Mouse (Mus musculus): ENCODE data around the gene Arhgap21. TPM values are rescaled to one million over a fixed set of nuclear protein-coding genes. Genes with fewer than 3 reads are reported as not detected.

Arhgap21 gene
- polyA plus RNA-seq (2017; shearing (Covaris generic)): 2.4 TPM

DNA sequence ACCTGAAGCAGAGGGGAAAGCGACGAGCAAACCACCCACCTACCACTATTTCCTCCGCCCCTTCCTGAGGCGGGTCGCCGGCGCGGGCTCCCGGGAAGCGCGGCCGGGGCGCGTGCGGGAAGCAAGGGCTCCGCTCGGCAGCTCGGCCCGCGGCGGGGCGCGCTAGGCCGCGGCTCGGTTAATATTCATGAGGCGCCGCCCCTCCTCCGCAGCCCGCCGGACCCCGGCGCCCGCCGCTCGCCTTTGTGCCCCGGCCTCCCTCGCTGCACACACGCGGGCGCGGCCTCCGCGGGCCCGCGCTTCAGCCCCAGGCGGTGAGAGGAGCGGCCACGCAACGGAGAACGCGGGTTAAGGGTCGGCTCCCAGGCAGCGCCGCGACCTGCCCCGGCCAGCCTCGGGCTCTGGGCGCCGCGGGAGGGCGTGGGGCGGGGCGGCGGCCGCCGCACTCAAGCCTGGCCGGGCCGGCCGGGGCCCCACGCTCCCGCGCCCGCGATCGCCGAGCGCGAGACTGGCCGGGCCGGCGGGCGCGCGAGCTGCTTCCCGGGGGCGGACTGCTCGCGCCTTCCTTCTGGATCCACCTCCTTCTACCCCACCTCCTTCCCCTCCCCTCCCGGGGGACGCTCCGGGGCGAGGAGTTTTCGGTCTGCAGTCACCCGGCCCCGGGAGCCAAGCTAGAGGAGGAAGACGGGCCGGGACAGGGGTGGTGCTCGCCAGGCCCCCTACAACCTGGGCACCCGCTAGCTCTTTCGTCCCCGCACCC is at the start of gene Arhgap21:
Arhgap21 (minus strand) TSS at position 441 of the 760 bp plus-strand sequence.

Other genes with a start within 250 kb of the Arhgap21 start
- gene Enkur, start 236.5 kb upstream of the Arhgap21 start, polyA plus RNA-seq (2017; shearing (Covaris generic)): 0.49 TPM
- gene Thnsl1, start 236.8 kb upstream of the Arhgap21 start, polyA plus RNA-seq (2017; shearing (Covaris generic)): 3.6 TPM

All from activated CD4-positive, CD25-positive, alpha-beta regulatory T cell, adult 9 weeks (primary cell).